Mouse (Mus musculus): ENCODE results near the gene Gm20532.

Gene Gm20532

GRCm38 (mm10) chr2:26622984-26623383 lies 36.5 kb downstream of the Gm20532 start:
- no peak for DNase-seq (ENCODE audit: low spot score)

- no peak for DNase-seq (ENCODE audit: low spot score)
Measured at GRCm38 (mm10) chr2:26625419-26625818, 39.0 kb downstream of the Gm20532 start.

- no peak for DNase-seq (ENCODE audit: low spot score)
Measured at GRCm38 (mm10) chr2:26626081-26626480, 39.6 kb downstream of the Gm20532 start.

GRCm38 (mm10) chr2:26627921-26628739 lies 41.7 kb downstream of the Gm20532 start, which contains the start of gene Fam69b:
TSS of gene Fam69b (plus strand) at chr2:26628457.
- peak; percentile 95 for DNase-seq (ENCODE audit: low spot score)

- peak; percentile 56 for DNase-seq (ENCODE audit: low spot score)
Measured at GRCm38 (mm10) chr2:26628792-26629437, 42.5 kb downstream of the Gm20532 start.

- no peak for DNase-seq (ENCODE audit: low spot score)
Measured at GRCm38 (mm10) chr2:26632541-26633395, 46.3 kb downstream of the Gm20532 start.

GRCm38 (mm10) chr2:26633953-26634530 lies 47.6 kb downstream of the Gm20532 start:
- peak; percentile 15 for DNase-seq (ENCODE audit: low spot score)

- peak; percentile 43 for DNase-seq (ENCODE audit: low spot score)
Measured at GRCm38 (mm10) chr2:26634629-26635488, 48.4 kb downstream of the Gm20532 start.

GRCm38 (mm10) chr2:26635489-26636324 lies 49.3 kb downstream of the Gm20532 start:
- peak; percentile 29 for DNase-seq (ENCODE audit: low spot score)

- DNase-seq (ENCODE audit: low spot score) = no peak
Measured at GRCm38 (mm10) chr2:26636325-26636635, 49.8 kb downstream of the Gm20532 start.

GRCm38 (mm10) chr2:26637316-26637932 lies 51.0 kb downstream of the Gm20532 start:
- DNase-seq (ENCODE audit: low spot score) = no peak

GRCm38 (mm10) chr2:26638039-26638438 lies 51.6 kb downstream of the Gm20532 start:
- no peak for DNase-seq (ENCODE audit: low spot score)

GRCm38 (mm10) chr2:26638572-26638971 lies 52.1 kb downstream of the Gm20532 start:
- DNase-seq (ENCODE audit: low spot score) = no peak

- DNase-seq (ENCODE audit: low spot score) = peak; percentile 67
Measured at GRCm38 (mm10) chr2:26639083-26639482, 52.6 kb downstream of the Gm20532 start.

GRCm38 (mm10) chr2:26639838-26640830 lies 53.7 kb downstream of the Gm20532 start:
- DNase-seq (ENCODE audit: low spot score) = peak; percentile 98

GRCm38 (mm10) chr2:26641006-26641647 lies 54.7 kb downstream of the Gm20532 start:
- no peak for DNase-seq (ENCODE audit: low spot score)

GRCm38 (mm10) chr2:26643942-26644341 lies 57.5 kb downstream of the Gm20532 start:
- DNase-seq (ENCODE audit: low spot score) = peak; percentile 56
